Mouse (Mus musculus): ENCODE data around the gene Vwa8. TPM values are rescaled to one million over a fixed set of nuclear protein-coding genes. Genes with fewer than 3 reads are reported as not detected.

Vwa8 gene
- 7.6 and 8.5 TPM in 2 replicates for polyA plus RNA-seq (2016; fragmentation: Nextera tagmentation; extraction: Ambion mirVana)

DNA sequence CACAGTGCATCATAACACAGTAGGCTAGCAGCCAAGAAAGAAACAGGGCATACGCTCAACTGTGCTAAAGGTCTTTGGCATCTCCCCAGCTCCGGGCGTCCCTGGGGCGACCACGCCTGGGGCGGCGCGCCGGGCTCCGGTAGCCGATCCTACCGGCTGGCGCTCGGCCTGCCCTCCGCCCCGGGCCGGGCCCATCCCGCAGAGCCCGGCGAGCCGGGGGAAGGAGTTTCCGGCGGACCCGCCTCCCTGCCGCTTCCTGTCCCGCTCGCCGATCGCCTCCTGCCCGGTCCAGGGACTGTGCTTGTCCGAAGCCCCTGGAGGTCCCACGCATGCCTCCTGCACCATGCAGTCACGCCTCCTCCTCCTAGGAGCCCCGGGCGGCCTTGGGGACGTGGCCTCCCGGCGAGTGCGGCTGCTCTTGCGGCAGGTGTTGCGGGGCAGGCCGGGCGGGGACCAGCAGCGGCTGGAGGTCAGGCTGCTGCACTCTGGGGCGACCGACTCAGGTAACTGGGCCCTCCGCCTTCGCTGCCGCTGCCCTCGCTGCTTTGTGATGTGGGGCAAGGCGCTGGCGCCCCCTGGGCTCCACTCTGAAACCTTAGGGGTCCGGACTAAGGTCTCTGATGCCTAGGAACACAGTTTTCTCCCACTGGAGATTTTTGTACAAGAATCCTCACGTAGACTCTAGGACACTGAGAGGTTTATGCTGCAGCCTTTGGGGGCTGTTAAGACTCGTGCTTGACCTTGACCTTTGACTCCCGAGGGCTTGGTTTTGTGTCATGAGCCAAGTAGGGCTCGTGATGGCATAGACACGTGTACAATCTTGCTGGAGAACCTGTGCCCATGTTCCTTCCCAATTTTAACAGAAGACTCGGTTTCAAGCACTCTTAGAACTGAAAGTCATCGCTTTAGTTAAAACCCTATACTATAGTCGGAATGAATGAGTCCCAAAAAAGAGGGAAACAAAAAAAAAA is at the start of gene Vwa8:
Vwa8 (plus strand) TSS at position 112 of the 971 bp plus-strand sequence.
- Histone ChIP-seq H3K4me3 (peak within 1 kb of the TSS; percentile 80), H3K9ac (peak within 1 kb of the TSS; percentile 80), H3K9me3 (replicated peaks) (no peaks in the 10 kb centered on the region), H3K27ac (peak within 1 kb of the TSS; percentile 80), H3K4me2 (peak within 1 kb of the TSS; percentile 79), H3K4me1 (peaks cover 35% of the 10 kb centered on the region), H3K36me3 (no peaks in the 10 kb centered on the region), H3K27me3 (replicated peaks) (no peaks in the 10 kb centered on the region)
- ATAC-seq, result peak; percentile 82
- 2% methylated on average over 61 of the region's 61 CpGs for WGBS (ENCODE audit: insufficient replicate concordance)

GRCm38 (mm10) chr14:78802378-78802777 is 46.5 kb upstream of the Vwa8 start:
- no peak for ATAC-seq
- H3K27ac ChIP-seq, result no peak overlapping the region
- H3K36me3 ChIP-seq, result no peaks in the 10 kb centered on the region
- 83% methylated on average over 2 of the region's 2 CpGs for WGBS (ENCODE audit: insufficient replicate concordance)
- H3K27me3 ChIP-seq (replicated peaks), result no peaks in the 10 kb centered on the region
- H3K4me3 ChIP-seq, result no peak overlapping the region
- no peaks in the 10 kb centered on the region for H3K4me1 ChIP-seq
- no peaks in the 10 kb centered on the region for H3K9me3 ChIP-seq (replicated peaks)
- no peak overlapping the region for H3K9ac ChIP-seq
- no peak overlapping the region for H3K4me2 ChIP-seq

GRCm38 (mm10) chr14:78803924-78804323 is 44.9 kb upstream of the Vwa8 start:
- Histone ChIP-seq H3K27ac (no peak overlapping the region), H3K36me3 (no peaks in the 10 kb centered on the region), H3K4me3 (no peak overlapping the region), H3K9ac (no peak overlapping the region), H3K27me3 (replicated peaks) (no peaks in the 10 kb centered on the region), H3K4me2 (no peak overlapping the region), H3K9me3 (replicated peaks) (no peaks in the 10 kb centered on the region), H3K4me1 (no peaks in the 10 kb centered on the region)
- no peak for ATAC-seq
- WGBS (ENCODE audit: insufficient replicate concordance), result 60% methylated on average over 6 of the region's 6 CpGs

DNA sequence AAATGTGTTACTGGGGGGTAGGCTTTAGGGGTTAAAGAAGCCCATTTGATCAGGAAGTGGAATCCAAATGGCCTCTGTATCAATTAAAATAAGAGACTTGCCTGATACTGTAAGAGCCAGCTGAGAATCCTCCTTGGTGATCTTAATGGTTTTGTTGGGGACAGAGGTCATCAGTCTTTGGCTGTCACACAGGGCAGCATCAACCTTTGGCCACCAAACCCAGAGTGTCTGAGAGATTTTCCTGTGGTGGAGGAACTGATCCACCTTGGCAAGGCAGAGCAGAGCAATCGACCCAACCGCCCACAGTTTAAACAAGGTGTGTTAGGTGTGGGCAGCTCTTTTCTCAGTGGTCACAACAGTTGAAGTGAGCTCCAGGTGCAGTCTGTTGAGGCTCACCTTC is 36.0 kb upstream of the Vwa8 start:
- H3K9ac ChIP-seq, result no peak overlapping the region
- no peaks in the 10 kb centered on the region for H3K4me1 ChIP-seq
- H3K36me3 ChIP-seq, result no peaks in the 10 kb centered on the region
- H3K4me3 ChIP-seq, result no peak overlapping the region
- 72% methylated on average over 2 of the region's 2 CpGs for WGBS (ENCODE audit: insufficient replicate concordance)
- no peaks in the 10 kb centered on the region for H3K9me3 ChIP-seq (replicated peaks)
- H3K27me3 ChIP-seq (replicated peaks), result no peaks in the 10 kb centered on the region
- H3K4me2 ChIP-seq, result no peak overlapping the region
- no peak overlapping the region for H3K27ac ChIP-seq
- ATAC-seq, result no peak

GRCm38 (mm10) chr14:78816411-78816810 is 32.4 kb upstream of the Vwa8 start:
- no peaks in the 10 kb centered on the region for H3K4me1 ChIP-seq
- no peak overlapping the region for H3K27ac ChIP-seq
- H3K9me3 ChIP-seq (replicated peaks), result no peaks in the 10 kb centered on the region
- no peaks in the 10 kb centered on the region for H3K36me3 ChIP-seq
- H3K27me3 ChIP-seq (replicated peaks), result no peaks in the 10 kb centered on the region
- H3K4me2 ChIP-seq, result no peak overlapping the region
- H3K9ac ChIP-seq, result no peak overlapping the region
- H3K4me3 ChIP-seq, result no peak overlapping the region
- peak; percentile 52; the same call in 1 of the 2 replicates for ATAC-seq
- 5% methylated on average over 2 of the region's 3 CpGs for WGBS (ENCODE audit: insufficient replicate concordance)

- WGBS (ENCODE audit: insufficient replicate concordance), result 73% methylated on average over 3 of the region's 3 CpGs
Observed at GRCm38 (mm10) chr14:78817651-78818050, 31.2 kb upstream of the Vwa8 start.

GRCm38 (mm10) chr14:78818406-78818805 is 30.4 kb upstream of the Vwa8 start:
- Histone ChIP-seq H3K9ac (no peak overlapping the region), H3K9me3 (replicated peaks) (no peaks in the 10 kb centered on the region), H3K4me1 (no peaks in the 10 kb centered on the region), H3K36me3 (no peaks in the 10 kb centered on the region), H3K4me2 (no peak overlapping the region), H3K4me3 (no peak overlapping the region), H3K27me3 (replicated peaks) (no peaks in the 10 kb centered on the region), H3K27ac (no peak overlapping the region)
- WGBS (ENCODE audit: insufficient replicate concordance), result 62% methylated on average over 3 of the region's 3 CpGs
- no peak for ATAC-seq

More at GRCm38 (mm10) chr14:78817651-78818050, 31.2 kb upstream of the Vwa8 start:
- H3K9ac ChIP-seq, result no peak overlapping the region
- H3K4me1 ChIP-seq, result no peaks in the 10 kb centered on the region
- no peak overlapping the region for H3K27ac ChIP-seq
- H3K4me2 ChIP-seq, result no peak overlapping the region
- H3K4me3 ChIP-seq, result no peak overlapping the region
- ATAC-seq, result no peak
- no peaks in the 10 kb centered on the region for H3K27me3 ChIP-seq (replicated peaks)
- H3K9me3 ChIP-seq (replicated peaks), result no peaks in the 10 kb centered on the region
- no peaks in the 10 kb centered on the region for H3K36me3 ChIP-seq

DNA sequence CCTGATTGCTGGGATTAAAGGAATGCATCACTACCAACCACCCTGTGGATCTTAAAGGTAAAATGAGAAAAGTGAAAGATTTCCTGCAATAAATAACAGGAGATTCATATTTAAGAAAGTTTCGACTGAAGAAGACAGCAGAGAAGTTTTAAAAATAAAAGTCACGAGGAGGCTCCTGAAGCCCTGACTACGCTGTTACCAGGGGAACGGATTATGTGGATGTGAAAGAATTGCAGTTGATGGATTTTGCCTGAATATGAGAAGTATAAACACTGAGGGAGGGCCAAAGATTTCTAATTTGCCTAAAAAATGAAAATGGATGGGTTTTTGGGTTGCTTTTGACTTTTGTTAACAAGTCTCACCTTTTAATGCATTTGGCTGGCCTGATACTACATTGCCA is 24.8 kb upstream of the Vwa8 start:
- WGBS (ENCODE audit: insufficient replicate concordance), result 74% methylated on average over 4 of the region's 4 CpGs

DNA sequence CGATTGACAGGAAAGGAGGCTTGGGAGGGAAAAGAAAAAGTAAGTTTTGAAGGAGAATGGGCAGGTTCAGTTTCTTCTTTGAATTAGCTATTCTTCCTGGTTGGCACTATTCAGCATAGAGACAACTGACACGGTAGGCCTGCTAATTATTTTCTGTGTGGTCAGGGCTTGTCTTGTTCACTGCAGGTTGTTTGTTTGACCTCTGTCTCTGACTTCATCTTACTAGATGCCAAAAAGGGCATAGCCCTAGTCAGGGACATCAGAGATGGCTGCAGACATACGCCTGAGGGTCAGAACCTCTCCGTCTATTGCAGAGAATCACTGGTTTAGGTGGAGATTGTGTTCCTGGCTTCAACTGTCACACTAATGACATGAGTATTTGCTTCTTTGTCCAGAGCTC is 24.3 kb upstream of the Vwa8 start:
- Histone ChIP-seq H3K4me3 (no peak overlapping the region), H3K4me2 (no peak overlapping the region), H3K36me3 (no peaks in the 10 kb centered on the region), H3K9ac (no peak overlapping the region), H3K27ac (no peak overlapping the region), H3K4me1 (no peaks in the 10 kb centered on the region), H3K27me3 (replicated peaks) (no peaks in the 10 kb centered on the region), H3K9me3 (replicated peaks) (no peaks in the 10 kb centered on the region)
- WGBS (ENCODE audit: insufficient replicate concordance), result 69% methylated on average over 4 of the region's 4 CpGs
- no peak for ATAC-seq

More for the DNA sequence above, 24.8 kb upstream of the Vwa8 start:
- Histone ChIP-seq H3K9ac (no peak overlapping the region), H3K27ac (no peak overlapping the region), H3K4me2 (no peak overlapping the region), H3K27me3 (replicated peaks) (no peaks in the 10 kb centered on the region), H3K36me3 (no peaks in the 10 kb centered on the region), H3K4me1 (no peaks in the 10 kb centered on the region), H3K4me3 (no peak overlapping the region), H3K9me3 (replicated peaks) (no peaks in the 10 kb centered on the region)
- ATAC-seq, result no peak

- Histone ChIP-seq H3K9ac (no peak overlapping the region), H3K4me3 (no peak overlapping the region), H3K4me1 (no peaks in the 10 kb centered on the region), H3K36me3 (no peaks in the 10 kb centered on the region), H3K4me2 (no peak overlapping the region), H3K9me3 (replicated peaks) (no peaks in the 10 kb centered on the region), H3K27ac (no peak overlapping the region), H3K27me3 (replicated peaks) (no peaks in the 10 kb centered on the region)
- WGBS (ENCODE audit: insufficient replicate concordance), result 81% methylated on average over 4 of the region's 4 CpGs
- no peak for ATAC-seq
Observed at GRCm38 (mm10) chr14:78831158-78831557, 17.7 kb upstream of the Vwa8 start.

DNA sequence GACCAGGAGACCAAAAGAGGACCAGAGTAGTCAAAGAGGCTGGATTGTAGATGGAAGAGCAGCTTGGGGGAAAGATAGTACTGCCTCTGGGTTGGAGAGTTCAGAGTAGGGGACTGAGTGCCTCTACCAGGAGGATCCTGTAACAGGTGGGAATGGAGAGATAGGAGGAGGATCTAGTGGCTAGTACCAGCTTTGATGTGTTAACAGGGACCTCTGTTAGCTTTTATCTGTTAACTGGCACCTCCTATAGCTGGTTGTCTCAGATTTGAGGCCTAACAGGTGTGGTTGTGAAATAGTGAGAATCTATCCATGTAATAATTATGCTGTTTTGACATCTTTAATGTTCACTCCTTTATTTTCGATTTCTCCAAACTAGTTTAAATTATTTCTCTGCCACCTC is 904 bp upstream of the Vwa8 start:
- no peak overlapping the region for H3K27ac ChIP-seq
- H3K9me3 ChIP-seq (replicated peaks), result no peaks in the 10 kb centered on the region
- no peak overlapping the region for H3K4me3 ChIP-seq
- H3K36me3 ChIP-seq, result no peaks in the 10 kb centered on the region
- no peak overlapping the region for H3K9ac ChIP-seq
- 69% methylated on average over 1 of the region's 1 CpGs for WGBS (ENCODE audit: insufficient replicate concordance)
- no peak for ATAC-seq
- H3K27me3 ChIP-seq (replicated peaks), result no peaks in the 10 kb centered on the region
- no peak overlapping the region for H3K4me2 ChIP-seq
- H3K4me1 ChIP-seq, result peaks cover 35% of the 10 kb centered on the region

DNA sequence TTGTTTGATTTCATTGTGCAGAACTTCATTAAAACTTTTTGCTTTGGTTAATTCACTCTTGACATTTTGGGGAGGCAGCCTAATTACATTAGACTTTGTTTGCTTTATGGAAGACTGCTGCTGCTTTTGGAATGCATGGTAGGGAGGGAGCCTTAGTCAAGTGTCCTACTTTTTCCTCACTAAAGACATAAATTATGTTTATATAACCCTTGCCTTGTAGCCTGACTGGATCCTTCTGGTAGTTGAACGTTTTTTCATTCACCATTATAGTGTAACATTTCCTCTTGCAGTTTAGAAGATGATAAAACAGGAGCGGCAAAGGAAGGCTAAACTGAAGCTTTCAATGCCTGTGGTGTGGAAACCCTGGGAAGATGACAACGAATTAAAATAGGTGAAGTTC is 375 bp upstream of the Vwa8 start:
- no peaks in the 10 kb centered on the region for H3K9me3 ChIP-seq (replicated peaks)
- no peaks in the 10 kb centered on the region for H3K27me3 ChIP-seq (replicated peaks)
- no peak for ATAC-seq
- H3K4me3 ChIP-seq, result peak overlapping the region; percentile 80
- no peaks in the 10 kb centered on the region for H3K36me3 ChIP-seq
- peak overlapping the region; percentile 79 for H3K4me2 ChIP-seq
- peak overlapping the region; percentile 80 for H3K9ac ChIP-seq
- H3K4me1 ChIP-seq, result peaks cover 35% of the 10 kb centered on the region
- 12% methylated on average over 3 of the region's 3 CpGs for WGBS (ENCODE audit: insufficient replicate concordance)
- H3K27ac ChIP-seq, result peak overlapping the region; percentile 80

Measured in liver, embryonic 12.5 days (tissue).